Mouse (Mus musculus): ENCODE measurements around the gene Lrrc14b.

GRCm38 (mm10) chr13:74362218-74362617 is 1.6 kb downstream of the Lrrc14b start:
- TF ChIP-seq POLR2A (IDR thresholded peaks at IDR 0.05; ENCODE audit: borderline replicate concordance, extremely low read depth, low read depth, low read length) (no peak), CTCF (IDR thresholded peaks at IDR 0.05; ENCODE audit: insufficient read depth, low read length) (no peak)
